In genomic region chr1:162813836-162814156, GRCm38 (mm10) we compare ENCODE assay signal across 9 mouse cellular contexts. TPM values are rescaled to one million over a fixed set of nuclear protein-coding genes. Genes with fewer than 3 reads are reported as not detected.
DNase-seq lines count a peak whose midpoint lies in the region; ATAC-seq lines count a peak whose summit lies in the region.
"Had no signal": no experiment of that assay in that cellular context is flagged by ENCODE, and none has a peak within 500 bp of the region (broad histone marks: within the 10 kb centered on the region; RNA-seq: fewer than 3 reads in every experiment).

Gene Fmo4 (minus strand): TSS chr1:162813972.

- H3K4me3 ChIP-seq in heart, embryonic 12.5 days: no peak within 1 kb of the TSS
- H3K4me3 ChIP-seq: limb, embryonic 12.5 days had no signal

- peak; percentile 31 to 88 for DNase-seq in adrenal gland, adult (ENCODE audit: inconsistent age in 2 of 2, low spot score in 1 of 2)
- DNase-seq in adrenal gland, postnatal 4 days (ENCODE audit: low spot score in 2 of 2): no peak
- peak; percentile 14 for DNase-seq in ovary, adult 18-20 months (ENCODE audit: low spot score)
- no peak for DNase-seq in ovary, postnatal 10 days (ENCODE audit: low spot score)
- peak; percentile 80 for DNase-seq in kidney, postnatal 10 days
- DNase-seq in lung, postnatal 25 days (ENCODE audit: low spot score): peak; percentile 76

- no peak within 1 kb of the TSS for H3K9ac ChIP-seq in heart, embryonic 12.5 days
- H3K9ac ChIP-seq: limb, embryonic 12.5 days had no signal

- ATAC-seq in heart, embryonic 12.5 days (ENCODE audit: insufficient number of reproducible peaks, low FRiP score): no peak
- ATAC-seq in erythroid progenitor cell, adult 5-6 weeks (replicated peaks; ENCODE audit: low FRiP score, poor library complexity, severe bottlenecking): no peak

- H3K4me1 ChIP-seq in heart, embryonic 12.5 days (replicated peaks): no peaks in the 10 kb centered on the region

- no peaks in the 10 kb centered on the region for H3K36me3 ChIP-seq in heart, embryonic 12.5 days
- H3K36me3 ChIP-seq: limb, embryonic 12.5 days had no signal

- no peak within 1 kb of the TSS for H3K27ac ChIP-seq in heart, embryonic 12.5 days (ENCODE audit: poor library complexity, severe bottlenecking)
- H3K27ac ChIP-seq: limb, embryonic 12.5 days had no signal

- H3K4me2 ChIP-seq in heart, embryonic 12.5 days: peak within 1 kb of the TSS; percentile 39; the same call in 1 of the 2 replicates
- H3K4me2 ChIP-seq: limb, embryonic 12.5 days had no signal

- no peaks in the 10 kb centered on the region for H3K9me3 ChIP-seq in heart, embryonic 12.5 days (replicated peaks)
- H3K9me3 ChIP-seq: limb, embryonic 12.5 days had no signal

- no peaks in the 10 kb centered on the region for H3K27me3 ChIP-seq in heart, embryonic 12.5 days (replicated peaks)
- H3K27me3 ChIP-seq: limb, embryonic 12.5 days had no signal

- 37% methylated on average over 8 of the region's 8 CpGs for WGBS in heart, embryonic 12.5 days

RNA-seq across cellular contexts. Expression of gene Fmo4, which starts in this region (rescaled TPM):
- total RNA-seq in adrenal gland, postnatal 4 days (2021): 1 to 10 TPM; 1.5 to 2.0 TPM
- not detected in 2 replicates for polyA plus RNA-seq in heart, embryonic 12.5 days (2016; fragmentation: Nextera tagmentation; extraction: Ambion mirVana)
- not detected in 2 replicates for total RNA-seq in erythroid progenitor cell, adult 5-6 weeks (2015; ENCODE audit: low replicate concordance)
- total RNA-seq in erythroid progenitor cell, adult 5-6 weeks (2017; ENCODE audit: low replicate concordance): not detected in 2 replicates

Comparison
In these comparisons a context has a peak if more than half of its experiments do, and no peak if none do; other contexts are left out.
1. DNase-seq: peak in adrenal gland, adult (2 of 2), ovary, adult 18-20 months (single experiment), kidney, postnatal 10 days (single experiment) and lung, postnatal 25 days (single experiment); none in adrenal gland, postnatal 4 days (0 of 2) and ovary, postnatal 10 days (single experiment).